Mouse (Mus musculus): ENCODE measurements around the gene Bckdhb. TPM values are rescaled to one million over a fixed set of nuclear protein-coding genes. Genes with fewer than 3 reads are reported as not detected.
"Not testable (repeated sequence)": the region's sequence is repeated elsewhere in the genome, so short reads cannot be mapped to it uniquely, and the experiment has no call there.

Bckdhb gene
- polyA plus RNA-seq, 1 experiment from 2014 or later: 62.1 TPM

DNA sequence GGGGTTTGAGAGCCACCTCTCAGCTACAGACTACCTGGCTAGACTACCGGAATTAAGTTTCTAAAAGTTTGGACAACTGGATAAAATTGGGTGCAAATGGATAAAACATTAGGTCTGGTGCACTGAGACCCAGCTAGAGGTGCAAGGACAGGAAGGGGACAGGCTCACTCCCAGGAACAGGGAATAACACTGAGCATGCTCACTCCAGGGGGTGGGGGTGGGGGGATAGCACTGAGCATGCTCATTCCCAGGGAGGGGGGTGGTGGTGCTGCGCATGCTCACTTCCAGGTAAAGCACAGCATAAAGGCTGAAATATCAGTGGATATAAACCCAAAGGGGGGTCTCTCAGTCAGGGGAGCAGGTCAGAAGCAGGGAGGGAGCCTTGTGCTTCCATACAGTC, 120.7 kb downstream of the Bckdhb start:
- Histone ChIP-seq H3K27ac (peak overlapping the region; percentile 66; the same call in 1 of the 2 replicates), H3K4me1 (replicated peaks) (peaks cover 8% of the 10 kb centered on the region), H3K27me3 (no peaks in the 10 kb centered on the region), H3K4me2 (0 out of 2 replicates have a peak overlapping the region, but pooled peaks have one; percentile 21), H3K36me3 (no peaks in the 10 kb centered on the region), H3K9ac (replicated peaks) (no peak overlapping the region), H3K9me3 (no peaks in the 10 kb centered on the region), H3K4me3 (replicated peaks) (no peak overlapping the region)
- WGBS: 93% methylated on average over 2 of the region's 2 CpGs
- no peak for ATAC-seq (ENCODE audit: insufficient number of reproducible peaks, insufficient read depth, low FRiP score, low TSS enrichment, low read depth)

DNA sequence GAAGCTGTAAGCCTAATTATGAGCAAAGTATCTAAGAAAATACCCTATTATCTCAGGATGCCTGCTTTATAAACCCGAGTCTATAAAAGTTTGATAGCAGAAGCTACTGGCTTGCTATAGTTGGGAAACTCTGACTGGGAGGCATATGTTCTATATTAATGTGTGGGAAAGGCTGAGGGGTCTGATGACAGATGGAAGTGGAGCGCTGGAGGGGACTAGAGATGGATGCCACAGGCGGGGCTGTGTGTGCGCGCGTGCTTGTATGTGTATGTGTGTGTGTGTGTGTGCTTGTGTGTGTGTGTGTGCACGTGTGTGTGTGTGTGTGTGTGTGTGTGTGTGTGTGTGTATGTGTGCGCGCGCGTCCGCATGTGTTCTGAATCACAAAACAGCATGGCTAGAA, 121.4 kb downstream of the Bckdhb start:
- H3K27me3 ChIP-seq: no peaks in the 10 kb centered on the region
- H3K9me3 ChIP-seq: no peaks in the 10 kb centered on the region
- H3K36me3 ChIP-seq: no peaks in the 10 kb centered on the region
- no peak overlapping the region for H3K4me2 ChIP-seq
- peaks cover 15% of the 10 kb centered on the region for H3K4me1 ChIP-seq (replicated peaks)
- no peak overlapping the region for H3K27ac ChIP-seq
- no peak overlapping the region for H3K4me3 ChIP-seq (replicated peaks)
- no peak for ATAC-seq (ENCODE audit: insufficient number of reproducible peaks, insufficient read depth, low FRiP score, low TSS enrichment, low read depth)
- H3K9ac ChIP-seq (replicated peaks): no peak overlapping the region
- WGBS: 55% methylated on average over 12 of the region's 12 CpGs

DNA sequence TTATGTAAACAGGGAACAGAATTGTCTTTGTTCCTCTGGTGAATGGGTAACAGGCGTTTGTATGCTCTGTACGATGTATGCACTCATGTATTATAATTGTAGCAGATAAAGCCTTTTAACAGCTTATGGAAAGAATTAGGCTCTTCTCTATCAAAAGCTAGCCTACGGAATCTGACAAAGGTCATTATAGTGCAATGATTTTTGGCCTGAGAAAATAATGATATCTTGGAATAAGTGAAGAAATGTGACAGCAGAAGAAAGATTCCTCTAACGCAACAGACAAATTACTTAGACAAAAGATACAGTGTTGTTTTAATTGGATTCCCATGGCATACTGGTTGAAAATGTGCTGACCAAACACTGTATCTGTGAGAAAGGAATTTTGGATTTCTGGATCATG, 122.0 kb downstream of the Bckdhb start:
- Histone ChIP-seq H3K27me3 (no peaks in the 10 kb centered on the region), H3K9ac (replicated peaks) (no peak overlapping the region), H3K27ac (no peak overlapping the region), H3K4me2 (no peak overlapping the region), H3K9me3 (no peaks in the 10 kb centered on the region), H3K4me3 (replicated peaks) (no peak overlapping the region), H3K36me3 (no peaks in the 10 kb centered on the region), H3K4me1 (replicated peaks) (peaks cover 21% of the 10 kb centered on the region)
- ATAC-seq (ENCODE audit: insufficient number of reproducible peaks, insufficient read depth, low FRiP score, low TSS enrichment, low read depth): no peak
- 68% methylated on average over 4 of the region's 4 CpGs for WGBS

DNA sequence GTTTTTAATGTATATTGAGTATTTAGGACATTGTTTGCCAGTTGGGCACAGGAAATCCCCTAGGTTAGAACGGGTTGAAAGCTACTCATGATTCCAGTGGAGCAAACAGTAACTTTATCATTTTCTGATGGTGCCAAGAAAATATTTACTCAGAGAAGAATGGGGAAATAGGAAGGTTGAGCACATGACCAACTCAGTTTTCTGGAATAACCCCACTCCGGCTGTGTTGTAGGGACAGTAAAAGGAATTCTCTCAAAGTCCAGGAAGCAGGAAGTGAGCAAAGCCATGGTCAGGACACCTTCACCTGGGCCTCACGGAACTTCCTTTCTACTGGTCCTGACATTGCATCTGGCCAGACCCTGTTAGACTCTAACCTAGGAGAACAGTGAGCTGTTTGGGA, 122.5 kb downstream of the Bckdhb start:
- no peak overlapping the region for H3K4me2 ChIP-seq
- no peak for ATAC-seq (ENCODE audit: insufficient number of reproducible peaks, insufficient read depth, low FRiP score, low TSS enrichment, low read depth)
- WGBS: 83% methylated on average over 3 of the region's 3 CpGs
- H3K27ac ChIP-seq: no peak overlapping the region
- no peaks in the 10 kb centered on the region for H3K36me3 ChIP-seq
- no peaks in the 10 kb centered on the region for H3K9me3 ChIP-seq
- H3K9ac ChIP-seq (replicated peaks): no peak overlapping the region
- peaks cover 21% of the 10 kb centered on the region for H3K4me1 ChIP-seq (replicated peaks)
- no peak overlapping the region for H3K4me3 ChIP-seq (replicated peaks)
- H3K27me3 ChIP-seq: no peaks in the 10 kb centered on the region

DNA sequence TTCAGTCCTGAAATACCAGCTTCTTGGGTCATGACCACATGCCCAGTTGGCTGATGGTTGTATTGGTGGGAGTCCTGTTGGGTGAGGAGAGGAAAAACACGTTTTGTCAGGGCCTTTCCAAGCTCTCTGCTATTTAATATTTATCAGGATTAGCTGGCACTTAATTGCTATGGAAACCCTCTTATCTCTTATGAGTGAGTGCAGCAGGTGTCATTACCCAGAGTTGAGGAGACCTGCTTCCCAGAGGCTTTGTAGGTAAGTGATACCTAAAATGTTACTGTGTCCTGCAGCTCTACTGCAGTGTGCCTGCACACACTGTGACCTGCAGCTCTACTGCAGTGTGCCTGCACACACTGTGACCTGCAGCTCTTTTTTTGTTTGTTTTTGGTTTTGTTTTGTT, 124.2 kb downstream of the Bckdhb start:
- H3K9ac ChIP-seq (replicated peaks): no peak overlapping the region
- peaks cover 21% of the 10 kb centered on the region for H3K4me1 ChIP-seq (replicated peaks)
- no peaks in the 10 kb centered on the region for H3K9me3 ChIP-seq
- WGBS: 31% methylated on average over 1 of the region's 1 CpGs
- no peak overlapping the region for H3K4me3 ChIP-seq (replicated peaks)
- H3K36me3 ChIP-seq: no peaks in the 10 kb centered on the region
- H3K27me3 ChIP-seq: no peaks in the 10 kb centered on the region
- no peak for ATAC-seq (ENCODE audit: insufficient number of reproducible peaks, insufficient read depth, low FRiP score, low TSS enrichment, low read depth)
- H3K4me2 ChIP-seq: no peak overlapping the region
- no peak overlapping the region for H3K27ac ChIP-seq

DNA sequence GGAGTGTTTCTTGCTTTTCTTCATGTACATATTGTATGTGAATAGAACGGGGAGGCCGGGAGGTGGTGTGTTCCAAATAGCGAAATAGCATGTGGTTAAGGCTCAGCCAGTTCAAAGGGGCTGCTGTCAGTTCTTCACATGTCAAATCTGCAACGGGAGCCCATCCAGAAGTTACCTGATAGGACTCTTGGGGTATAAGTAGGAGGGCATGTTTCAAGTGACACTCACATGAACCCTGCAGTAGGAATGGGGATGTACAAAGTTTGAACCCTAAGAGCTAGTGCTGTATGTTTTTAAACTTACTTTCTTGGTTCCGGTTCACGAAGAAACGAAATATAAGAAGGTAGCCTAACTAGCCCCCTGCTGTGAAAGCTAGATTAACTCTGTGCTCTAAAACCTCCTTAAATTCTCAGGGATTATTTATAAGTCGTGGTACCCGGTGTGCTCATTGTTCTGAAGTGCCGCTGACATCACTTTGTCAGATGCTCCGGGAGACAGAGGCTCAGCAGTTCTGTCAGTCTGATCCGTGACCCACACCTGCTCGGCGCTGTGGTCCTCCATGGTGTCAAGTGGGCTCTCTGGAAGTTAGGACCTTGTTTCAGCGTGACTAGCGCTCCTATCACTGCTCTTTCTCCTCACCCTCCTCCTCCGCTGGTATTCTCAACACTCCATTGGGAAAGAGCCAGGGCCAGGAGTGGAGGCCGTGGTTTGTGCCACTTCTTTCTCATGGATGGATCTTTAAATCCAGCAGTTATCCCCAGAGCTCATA, 126.1 kb downstream of the Bckdhb start:
- Histone ChIP-seq H3K36me3 (no peaks in the 10 kb centered on the region), H3K27me3 (no peaks in the 10 kb centered on the region), H3K9me3 (no peaks in the 10 kb centered on the region), H3K4me3 (replicated peaks) (no peak overlapping the region), H3K4me2 (no peak overlapping the region), H3K27ac (no peak overlapping the region), H3K9ac (replicated peaks) (no peak overlapping the region), H3K4me1 (replicated peaks) (peaks cover 17% of the 10 kb centered on the region)
- 0 out of 2 replicates have a peak, but pooled peaks have one; percentile 48 for ATAC-seq (ENCODE audit: insufficient number of reproducible peaks, insufficient read depth, low FRiP score, low TSS enrichment, low read depth)
- WGBS: 75% methylated on average over 18 of the region's 18 CpGs

DNA sequence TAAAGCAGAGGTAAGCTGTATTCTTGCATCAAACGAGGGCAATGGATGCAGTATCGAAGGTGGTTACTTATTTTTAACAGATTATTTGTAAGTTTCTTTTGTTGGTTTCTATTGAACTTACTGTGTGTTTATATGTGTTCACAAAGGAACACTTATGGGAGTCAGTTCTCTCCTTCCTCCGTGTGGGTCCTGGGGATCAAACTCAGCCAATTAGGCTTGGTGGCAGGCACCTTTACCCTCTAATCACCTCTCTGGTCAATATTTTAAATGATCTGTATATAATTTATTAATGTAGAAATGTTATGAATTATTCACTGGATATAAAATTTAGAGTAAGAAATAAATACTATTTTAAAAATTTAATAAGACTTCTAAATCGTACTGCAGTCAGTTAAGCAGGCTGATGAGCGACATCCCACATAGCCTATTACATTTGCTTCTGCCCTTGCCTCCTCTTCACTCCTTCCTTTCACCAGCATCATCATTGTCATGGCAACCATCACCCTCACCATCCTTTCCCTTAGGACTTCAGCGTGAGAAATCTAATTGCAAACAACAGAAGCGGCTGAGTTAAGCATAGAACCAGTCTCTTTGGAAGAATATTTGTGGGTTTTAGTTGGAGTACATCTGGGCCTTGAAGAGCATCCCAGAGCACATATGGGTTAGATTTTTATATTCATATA, 130.3 kb downstream of the Bckdhb start:
- Histone ChIP-seq H3K4me1 (replicated peaks) (peaks cover 12% of the 10 kb centered on the region), H3K4me2 (no peak overlapping the region), H3K4me3 (replicated peaks) (no peak overlapping the region), H3K9ac (replicated peaks) (no peak overlapping the region), H3K9me3 (no peaks in the 10 kb centered on the region), H3K27me3 (no peaks in the 10 kb centered on the region), H3K36me3 (no peaks in the 10 kb centered on the region), H3K27ac (no peak overlapping the region)
- WGBS: 88% methylated on average over 7 of the region's 7 CpGs
- no peak for ATAC-seq (ENCODE audit: insufficient number of reproducible peaks, insufficient read depth, low FRiP score, low TSS enrichment, low read depth)

DNA sequence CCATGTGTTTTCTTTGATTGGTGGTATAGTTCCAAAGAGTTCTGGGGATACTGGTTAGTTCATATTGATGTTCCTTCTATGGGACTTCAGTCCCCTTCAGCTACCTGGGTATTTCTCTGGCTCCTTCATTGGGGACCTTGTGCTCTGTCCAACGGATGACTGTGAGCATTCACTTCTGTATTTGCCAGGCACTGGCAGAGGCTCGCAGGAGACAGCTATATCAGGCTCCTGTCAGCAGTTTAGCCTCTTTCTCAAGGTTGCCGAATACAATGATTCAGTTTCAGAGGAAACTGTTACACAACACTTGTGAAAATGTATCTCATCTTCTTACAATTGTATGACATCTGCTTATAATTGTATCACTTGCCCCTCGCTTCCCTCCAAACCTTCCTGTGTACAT, 135.8 kb downstream of the Bckdhb start:
- H3K27ac ChIP-seq; H3K4me3 ChIP-seq (replicated peaks); H3K27me3 ChIP-seq; H3K36me3 ChIP-seq; H3K9ac ChIP-seq (replicated peaks); H3K4me2 ChIP-seq; H3K9me3 ChIP-seq; ATAC-seq (ENCODE audit: insufficient number of reproducible peaks, insufficient read depth, low FRiP score, low TSS enrichment, low read depth): not testable (repeated sequence)
- WGBS: 91% methylated on average over 4 of the region's 4 CpGs
- H3K4me1 ChIP-seq (replicated peaks): peaks cover 11% of the 10 kb centered on the region

DNA sequence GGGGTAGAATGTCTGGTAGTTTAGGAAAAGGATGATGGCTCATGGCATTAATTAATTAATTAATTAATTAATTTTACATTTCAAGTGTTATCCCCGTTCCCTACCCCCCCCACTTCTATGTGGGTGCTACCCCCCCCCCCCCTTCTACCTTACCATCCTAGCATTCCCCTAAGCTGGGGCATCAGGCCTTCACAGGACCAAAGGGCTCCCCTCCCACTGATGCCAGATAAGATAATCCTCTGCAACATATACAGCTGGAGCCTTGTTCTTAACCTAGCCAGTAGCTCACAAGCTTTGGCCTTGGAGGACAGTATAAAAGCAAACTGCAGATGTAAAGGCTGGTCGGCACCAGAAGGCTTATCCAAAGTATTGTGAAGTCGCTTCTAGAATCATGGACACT, 138.7 kb downstream of the Bckdhb start:
- Histone ChIP-seq H3K9me3 (no peaks in the 10 kb centered on the region), H3K4me2 (no peak overlapping the region), H3K4me1 (replicated peaks) (peaks cover 11% of the 10 kb centered on the region), H3K27me3 (no peaks in the 10 kb centered on the region), H3K36me3 (no peaks in the 10 kb centered on the region), H3K9ac (replicated peaks) (no peak overlapping the region), H3K4me3 (replicated peaks) (no peak overlapping the region), H3K27ac (no peak overlapping the region)
- no peak for ATAC-seq (ENCODE audit: insufficient number of reproducible peaks, insufficient read depth, low FRiP score, low TSS enrichment, low read depth)
- 96% methylated on average over 3 of the region's 3 CpGs for WGBS

DNA sequence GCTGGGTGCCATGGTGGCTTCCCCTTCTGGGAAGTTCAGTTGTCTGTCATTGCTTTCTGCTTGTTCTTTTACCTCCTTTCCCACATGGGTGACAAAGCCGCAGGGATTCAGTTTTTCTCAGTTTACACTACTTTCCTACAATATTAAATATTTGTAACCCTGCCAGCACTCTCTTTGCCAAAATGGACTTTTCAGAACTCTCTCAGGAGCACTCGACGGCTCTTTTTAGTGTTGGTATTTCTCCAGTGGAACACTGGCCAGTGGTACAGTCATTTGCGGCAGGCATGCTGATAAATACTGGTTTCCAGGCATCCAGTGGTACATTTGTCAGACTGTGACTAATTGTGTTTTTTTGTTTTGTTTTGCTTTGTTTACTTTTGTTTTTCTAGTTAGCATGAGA, 139.2 kb downstream of the Bckdhb start:
- no peaks in the 10 kb centered on the region for H3K36me3 ChIP-seq
- H3K4me1 ChIP-seq (replicated peaks): peaks cover 11% of the 10 kb centered on the region
- H3K9ac ChIP-seq (replicated peaks): no peak overlapping the region
- H3K4me2 ChIP-seq: no peak overlapping the region
- 90% methylated on average over 4 of the region's 4 CpGs for WGBS
- H3K4me3 ChIP-seq (replicated peaks): no peak overlapping the region
- no peak for ATAC-seq (ENCODE audit: insufficient number of reproducible peaks, insufficient read depth, low FRiP score, low TSS enrichment, low read depth)
- H3K27ac ChIP-seq: no peak overlapping the region
- no peaks in the 10 kb centered on the region for H3K9me3 ChIP-seq
- no peaks in the 10 kb centered on the region for H3K27me3 ChIP-seq

DNA sequence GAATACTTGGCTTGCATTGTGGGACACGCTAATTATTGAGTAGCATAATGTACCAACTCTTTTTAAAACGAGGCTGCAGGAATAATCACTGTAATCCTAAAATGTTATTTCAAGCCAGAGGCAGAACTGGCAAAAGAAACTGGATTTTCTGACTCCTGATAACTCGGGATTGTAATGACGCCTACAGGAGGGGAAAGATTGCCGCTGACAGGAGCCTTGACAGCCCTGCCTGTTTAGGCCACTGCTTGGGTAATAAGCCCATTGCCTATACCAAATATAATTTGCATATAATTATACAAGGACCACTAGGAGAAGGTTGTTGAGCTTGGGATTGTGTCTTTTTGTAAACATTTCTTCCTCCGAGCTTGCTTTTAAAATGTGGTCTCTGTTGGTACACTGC, 145.3 kb downstream of the Bckdhb start:
- Histone ChIP-seq H3K4me3 (replicated peaks) (no peak overlapping the region), H3K4me1 (replicated peaks) (peaks cover 13% of the 10 kb centered on the region), H3K36me3 (no peaks in the 10 kb centered on the region), H3K27ac (0 out of 2 replicates have a peak overlapping the region, but pooled peaks have one; percentile 12), H3K9ac (replicated peaks) (no peak overlapping the region), H3K4me2 (no peak overlapping the region), H3K9me3 (no peaks in the 10 kb centered on the region), H3K27me3 (no peaks in the 10 kb centered on the region)
- 74% methylated on average over 6 of the region's 6 CpGs for WGBS
- ATAC-seq (ENCODE audit: insufficient number of reproducible peaks, insufficient read depth, low FRiP score, low TSS enrichment, low read depth): no peak
